Mouse (Mus musculus): ENCODE results near the gene Myh2. TPM values are rescaled to one million over a fixed set of nuclear protein-coding genes. Genes with fewer than 3 reads are reported as not detected.

Myh2 gene
- total RNA-seq (2021): not detected
- long read RNA-seq, experiment 1: 0 reads
- long read RNA-seq, experiment 2: 0 reads

DNA sequence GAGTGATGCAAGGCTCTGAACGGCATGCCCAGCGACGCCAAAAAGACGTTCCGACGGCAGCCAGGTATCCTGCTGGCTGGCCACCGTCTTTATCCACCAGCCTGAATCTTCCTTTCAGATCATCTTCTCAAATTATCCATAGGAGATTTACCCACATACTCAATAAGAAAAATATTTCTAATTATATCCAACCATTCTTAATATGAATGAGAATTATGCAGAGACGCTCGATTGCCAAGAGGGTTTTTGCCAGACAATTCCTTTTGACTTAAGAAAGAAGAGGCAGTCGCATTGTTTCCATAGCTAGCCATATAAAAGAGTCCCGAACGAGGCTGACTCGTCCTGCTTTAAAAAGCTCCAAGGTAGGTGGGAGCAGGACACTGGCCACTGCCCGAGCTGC, at the start of gene Myh2:
Gene Myh2, plus strand, starts transcription at position 301 of the 400 bp plus-strand sequence.
- no peak for DNase-seq
- intact Hi-C loops (cut with DNase I): no loop called here

GRCm38 (mm10) chr11:67124943-67125342, 45.9 kb upstream of the Myh2 start:
- intact Hi-C loops (cut with DNase I): no loop called here
- no peak for DNase-seq

GRCm38 (mm10) chr11:67125361-67125760, 45.5 kb upstream of the Myh2 start:
- intact Hi-C loops (cut with DNase I): no loop called here
- DNase-seq: no peak

GRCm38 (mm10) chr11:67133526-67133925, 37.3 kb upstream of the Myh2 start:
- intact Hi-C loops (cut with DNase I): no loop called here
- no peak for DNase-seq

DNA sequence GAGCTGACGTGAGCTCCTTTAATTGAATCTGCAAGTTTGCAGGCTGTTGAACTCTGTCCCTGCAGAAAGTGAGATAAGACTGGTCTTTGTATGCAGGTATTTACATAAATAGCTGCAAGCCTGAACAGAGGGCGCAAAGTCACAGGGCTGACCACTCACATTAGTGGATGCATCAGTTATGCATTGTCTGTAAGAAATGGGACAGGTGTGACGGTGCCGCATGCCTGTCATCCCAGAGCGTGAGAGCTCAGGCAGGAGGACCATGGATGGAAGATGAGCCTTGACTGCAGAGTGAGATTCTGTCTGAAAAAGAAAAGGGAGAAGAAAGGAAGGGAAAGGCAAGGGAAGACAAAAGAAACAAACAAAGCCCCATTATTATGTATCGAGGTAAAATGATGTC, 36.2 kb upstream of the Myh2 start:
- intact Hi-C loops (cut with DNase I): no loop called here

DNA sequence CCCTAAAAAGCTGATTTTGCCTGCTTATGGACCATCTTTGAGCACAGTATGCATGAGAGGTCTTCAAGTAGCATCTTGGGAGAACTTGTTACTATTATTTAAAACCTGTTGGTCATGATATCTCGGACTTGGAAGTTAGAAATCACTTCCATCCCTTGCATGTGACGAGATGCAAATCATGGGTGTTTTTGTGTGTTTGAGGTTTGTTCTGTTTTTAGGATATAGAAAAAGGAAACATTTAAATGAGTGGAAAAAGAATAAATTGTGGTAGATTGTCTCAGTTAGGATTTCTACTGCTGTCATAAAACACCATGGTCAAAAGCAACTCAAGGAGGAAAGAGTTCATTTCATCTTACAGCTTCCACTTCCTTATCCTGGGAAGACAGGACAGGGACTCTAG, 35.3 kb upstream of the Myh2 start:
- DNase-seq: no peak
- intact Hi-C loops (cut with DNase I): no loop called here

More for the DNA sequence above, 36.2 kb upstream of the Myh2 start:
- no peak for DNase-seq

DNA sequence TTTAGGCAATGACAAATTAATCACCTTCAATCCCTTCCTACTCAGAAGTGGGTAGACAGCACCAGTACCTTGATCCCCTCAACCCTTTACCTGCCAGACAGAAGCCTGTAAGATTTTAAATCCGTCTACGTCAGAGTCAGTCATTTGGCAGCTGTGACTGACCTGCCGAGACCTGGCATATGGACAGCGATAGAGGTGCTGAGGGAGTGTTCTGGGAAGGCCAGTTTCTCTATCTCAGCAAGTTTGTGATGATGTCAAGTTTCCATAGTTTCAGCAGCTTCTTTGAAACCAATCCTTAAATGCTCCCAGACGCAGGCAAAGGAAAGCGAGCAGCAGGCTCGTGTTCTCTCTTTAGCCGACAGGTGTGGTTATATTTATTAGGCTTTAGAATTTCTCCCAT, 31.3 kb upstream of the Myh2 start:
- no peak for DNase-seq
- intact Hi-C loops (cut with DNase I): no loop called here

DNA sequence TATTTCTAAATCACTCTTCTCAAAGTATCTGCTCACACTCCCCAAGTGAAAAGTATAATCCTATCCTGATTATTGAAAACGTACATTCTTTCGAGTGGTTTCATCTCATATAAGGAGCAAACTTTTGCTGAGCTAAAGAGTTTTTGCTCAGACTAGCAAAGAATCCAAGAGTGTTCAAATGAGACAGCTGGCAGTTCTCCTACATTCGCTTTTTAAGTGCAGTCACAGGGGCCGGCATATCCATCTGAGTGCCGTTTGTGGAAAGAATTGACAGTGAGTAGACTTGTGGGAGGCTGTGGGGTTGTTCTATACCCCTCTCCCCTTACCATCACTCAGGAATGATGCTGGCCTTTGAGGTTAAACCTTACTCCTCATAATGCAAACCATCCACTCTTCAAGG, 30.7 kb upstream of the Myh2 start:
- no peak for DNase-seq
- intact Hi-C loops (cut with DNase I): no loop called here

DNA sequence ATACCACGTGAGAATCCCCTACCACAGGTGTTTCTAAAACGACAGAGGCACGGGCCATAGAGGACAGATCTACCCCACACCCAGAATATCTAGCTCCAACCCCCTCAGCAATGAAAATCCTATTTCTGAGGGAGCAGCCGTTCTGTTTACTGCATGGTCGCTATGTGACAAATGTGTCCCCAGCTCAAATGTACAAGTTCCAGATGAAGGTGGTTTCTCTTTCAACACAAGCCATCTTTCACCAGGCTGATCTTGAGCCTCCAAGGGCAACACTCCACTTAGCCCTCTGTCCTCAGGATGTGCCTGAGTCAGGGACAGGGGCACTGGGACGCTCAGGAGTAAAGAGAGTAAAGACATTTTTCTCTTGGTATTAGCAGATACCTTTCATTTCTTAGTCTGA, 29.8 kb upstream of the Myh2 start:
- intact Hi-C loops (cut with DNase I): no loop called here
- no peak for DNase-seq

DNA sequence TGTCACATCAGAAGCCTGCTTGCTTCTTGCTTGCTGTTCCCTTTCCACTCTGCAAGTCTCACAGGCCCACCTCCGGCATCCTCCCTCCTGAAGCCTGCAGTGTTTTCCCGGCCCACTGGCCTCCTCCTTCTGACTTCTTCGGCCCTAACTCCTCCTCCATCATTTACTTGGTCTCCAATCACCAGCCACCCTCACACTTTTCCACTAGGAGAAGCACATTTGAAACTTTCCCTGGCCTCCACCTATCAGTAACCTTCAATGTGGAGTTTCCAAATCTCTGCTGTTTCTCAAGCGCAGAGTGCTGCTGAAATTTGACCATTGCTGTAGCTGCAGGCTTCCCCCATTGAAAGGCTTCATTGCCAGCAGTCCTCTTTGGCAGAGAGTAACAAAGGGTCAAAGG, 28.8 kb upstream of the Myh2 start:
- DNase-seq: no peak
- intact Hi-C loops (cut with DNase I): no loop called here

DNA sequence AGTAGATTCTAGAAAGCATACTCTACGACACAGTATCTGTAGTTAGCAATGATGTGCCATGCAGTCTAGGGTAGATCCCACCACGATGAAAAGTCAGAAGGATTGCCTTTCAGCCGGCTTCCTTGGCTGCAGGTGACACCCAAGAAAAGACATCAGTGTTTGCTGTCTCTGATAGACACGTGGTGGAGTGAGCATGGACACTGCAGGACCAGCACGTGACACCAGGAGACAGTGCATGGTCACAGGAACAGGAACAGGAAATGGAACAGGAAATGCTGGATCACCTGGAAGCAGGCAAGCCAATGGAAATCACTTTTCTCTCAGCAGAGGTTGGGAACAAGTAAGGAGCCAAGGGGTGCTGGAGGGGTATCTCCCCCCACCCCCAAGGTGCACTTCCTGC, 27.8 kb upstream of the Myh2 start:
- intact Hi-C loops (cut with DNase I): no loop called here
- DNase-seq: no peak

GRCm38 (mm10) chr11:67143863-67144498, 26.8 kb upstream of the Myh2 start:
- intact Hi-C loops (cut with DNase I): no loop called here
- no peak for DNase-seq

- intact Hi-C loops (cut with DNase I): no loop called here
- no peak for DNase-seq
Observed at GRCm38 (mm10) chr11:67144559-67145265, 26.1 kb upstream of the Myh2 start.

DNA sequence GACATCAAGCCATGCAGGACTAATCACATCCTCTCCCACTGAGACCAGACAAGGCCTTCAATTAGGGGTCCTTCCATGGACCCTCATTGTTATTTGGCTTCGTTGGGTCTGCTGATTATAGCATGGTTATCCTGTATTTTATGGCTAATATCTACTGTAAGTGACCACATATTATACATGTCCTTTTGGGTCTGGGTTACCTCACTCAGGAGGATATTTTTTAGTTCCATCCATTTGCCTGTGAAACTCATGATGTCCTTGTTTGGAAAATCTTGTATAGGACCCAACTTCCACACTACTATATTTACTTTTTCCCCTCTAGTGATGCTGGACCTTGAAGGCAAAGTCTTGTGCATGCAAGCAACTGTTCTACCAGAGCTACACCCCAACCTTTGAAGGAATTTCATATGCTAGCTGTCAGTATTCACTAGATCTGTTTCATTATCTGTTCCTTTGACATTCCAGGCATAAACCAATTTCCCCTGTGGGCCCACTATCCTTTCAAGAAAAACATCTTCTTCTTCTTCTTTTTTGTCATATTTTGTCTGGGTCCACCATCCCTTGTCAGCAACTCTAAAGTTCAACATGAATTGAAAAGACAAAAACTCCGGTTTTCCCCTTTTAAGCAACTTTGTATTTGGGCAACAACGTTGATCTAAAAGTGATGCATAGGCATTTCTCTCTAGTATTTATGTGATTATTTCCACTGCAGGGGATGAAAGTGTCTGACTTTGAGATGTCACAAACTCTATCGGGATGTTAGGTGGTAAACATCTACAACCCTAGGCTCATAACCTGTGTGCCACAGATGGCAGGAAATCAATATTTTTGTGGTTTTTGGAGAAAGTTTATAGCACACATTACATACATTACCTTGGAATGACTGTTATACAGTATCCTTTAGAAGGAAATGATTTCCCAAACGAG, 25.1 kb upstream of the Myh2 start:
- intact Hi-C loops (cut with DNase I): no loop called here
- DNase-seq: no peak

DNA sequence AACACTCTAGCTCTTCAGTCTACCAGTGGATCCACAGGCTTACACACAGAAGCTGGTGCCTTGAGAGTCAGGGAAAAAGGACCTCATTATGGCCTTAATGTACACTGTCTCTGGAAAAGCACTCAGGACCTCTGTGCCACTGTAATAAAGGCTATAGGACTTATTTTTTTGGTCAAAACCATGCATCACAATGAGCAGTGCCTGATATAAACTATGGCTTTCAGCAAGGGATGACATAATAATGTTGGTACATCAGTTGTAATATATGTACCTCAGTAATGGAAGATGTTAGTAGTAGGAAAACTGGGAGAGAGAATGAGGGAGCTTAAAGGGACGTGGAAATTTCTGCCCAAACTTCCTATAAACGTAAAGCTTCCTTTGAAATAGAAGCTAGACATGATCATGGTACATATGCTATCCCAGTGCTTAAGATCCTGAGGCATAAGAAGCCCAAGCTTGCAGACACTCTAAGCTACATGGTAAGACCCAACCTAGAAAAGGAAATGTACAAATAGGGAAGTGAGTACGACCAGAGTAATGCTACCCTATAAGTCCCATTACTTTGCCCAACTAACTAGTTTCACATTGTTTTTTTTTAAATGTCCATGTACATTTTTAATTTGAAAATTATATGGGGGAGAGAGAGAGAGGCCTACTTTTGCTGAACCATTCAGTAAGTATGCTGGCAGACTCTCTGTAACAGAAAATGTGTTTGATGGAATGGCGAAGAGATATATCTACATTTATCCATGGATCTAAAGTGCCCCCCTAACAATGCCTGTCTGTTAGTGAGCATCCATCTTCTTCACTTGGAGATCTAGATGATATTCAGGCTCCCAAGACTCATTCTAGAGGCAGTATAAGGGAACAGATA, 24.2 kb upstream of the Myh2 start:
- DNase-seq: no peak

GRCm38 (mm10) chr11:67147283-67147921, 23.4 kb upstream of the Myh2 start:
- DNase-seq: no peak
- intact Hi-C loops (cut with DNase I): no loop called here

More for the DNA sequence above, 24.2 kb upstream of the Myh2 start:
- intact Hi-C loops (cut with DNase I): no loop called here

GRCm38 (mm10) chr11:67148286-67149012, 22.4 kb upstream of the Myh2 start:
- intact Hi-C loops (cut with DNase I): no loop called here
- no peak for DNase-seq

GRCm38 (mm10) chr11:67150237-67150636, 20.6 kb upstream of the Myh2 start:
- DNase-seq: no peak
- intact Hi-C loops (cut with DNase I): no loop called here

DNA sequence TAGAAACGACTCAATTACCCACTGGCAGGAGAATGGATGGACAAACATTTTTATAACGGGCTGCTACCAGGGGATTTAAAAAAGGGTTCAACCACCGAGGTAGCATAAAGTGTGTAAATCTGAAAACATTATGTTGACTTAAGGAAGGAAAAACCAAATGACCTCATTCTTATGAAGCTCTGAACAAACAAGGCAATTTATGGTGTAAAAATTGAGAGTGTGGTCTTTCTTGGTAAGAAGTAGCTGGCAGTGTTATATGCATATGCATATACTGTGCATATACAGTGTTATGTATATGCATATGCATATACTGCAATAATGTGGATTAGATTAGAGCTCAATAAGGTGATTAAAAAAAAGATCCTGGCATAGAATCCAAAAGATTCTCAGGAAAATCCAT, 19.7 kb upstream of the Myh2 start:
- DNase-seq: no peak
- intact Hi-C loops (cut with DNase I): no loop called here

Data from heart, postnatal 14 days (tissue).